Mouse (Mus musculus) hindbrain, embryonic 16.5 days (tissue): ENCODE results near the gene Cmip. TPM values are rescaled to one million over a fixed set of nuclear protein-coding genes. Genes with fewer than 3 reads are reported as not detected.

Source experiments
- ATAC-seq: fragments of 200-750 bp; cut with Nextera tagmentation; 2 replicates; pipeline ENCODE4 v1.8.0; 2017; ENCODE audit warnings: moderate TSS enrichment, moderate library complexity
- H3K27ac ChIP-seq: fragments of 300-500 bp; sonication (generic); 2 replicates; pipeline ENCODE4 v1.5.1; 2014; ENCODE audit warnings: low read depth, mild to moderate bottlenecking, control low read depth, low read length, moderate library complexity
- H3K27me3 ChIP-seq: fragments of 300-500 bp; sonication (generic); replicated peaks from 2 replicates; pipeline ENCODE4 v1.6.1; 2014; ENCODE audit warnings: low read length; ENCODE audit not compliant: control insufficient read depth, insufficient read depth
- H3K36me3 ChIP-seq: fragments of 300-500 bp; sonication (generic); 2 replicates; pipeline ENCODE4 v1.6.1; 2014; ENCODE audit warnings: mild to moderate bottlenecking, low read length, moderate library complexity, mixed read lengths; ENCODE audit not compliant: control insufficient read depth, insufficient read depth
- H3K4me1 ChIP-seq: fragments of 300-500 bp; sonication (generic); 2 replicates; pipeline ENCODE4 v1.6.1; 2014; ENCODE audit warnings: low read depth, low read length; ENCODE audit not compliant: control insufficient read depth, insufficient read depth
- H3K4me2 ChIP-seq: fragments of 300-500 bp; sonication (generic); 2 replicates; pipeline ENCODE4 v1.6.1; 2014; ENCODE audit warnings: mild to moderate bottlenecking, low read length, control low read depth, moderate library complexity
- H3K4me3 ChIP-seq: fragments of 300-500 bp; sonication (generic); 2 replicates; pipeline ENCODE4 v1.5.1; 2014; ENCODE audit warnings: mild to moderate bottlenecking, low read length, control low read depth, moderate library complexity
- H3K9ac ChIP-seq: fragments of 300-500 bp; sonication (generic); 2 replicates; pipeline ENCODE4 v1.6.1; 2014; ENCODE audit warnings: low read depth, mild to moderate bottlenecking, control low read depth, low read length, moderate library complexity
- H3K9me3 ChIP-seq: fragments of 300-500 bp; sonication (generic); 2 replicates; pipeline ENCODE4 v1.6.1; 2014; ENCODE audit warnings: mild to moderate bottlenecking, low read length, moderate library complexity; ENCODE audit not compliant: control insufficient read depth
- WGBS: fragments of 180-500 bp; shearing (Covaris S2); extraction: QIAGEN DNeasy Blood & Tissue Kit; methylation state at CpG from one replicate; pipeline ENCODE4 v1.1.7; 2014; 5-methylcytosine and 5-hydroxymethylcytosine counted together
- polyA plus RNA-seq: library from polyadenylated mRNA; unstranded; fragments of >200 nt; fragmentation: Nextera tagmentation; extraction: Ambion mirVana; gene quantifications from 2 replicates; pipeline ENCODE4 v1.2.1, GENCODE M21; 2015

The Cmip gene
- polyA plus RNA-seq, 1 experiment from 2014 or later: 143 TPM

DNA sequence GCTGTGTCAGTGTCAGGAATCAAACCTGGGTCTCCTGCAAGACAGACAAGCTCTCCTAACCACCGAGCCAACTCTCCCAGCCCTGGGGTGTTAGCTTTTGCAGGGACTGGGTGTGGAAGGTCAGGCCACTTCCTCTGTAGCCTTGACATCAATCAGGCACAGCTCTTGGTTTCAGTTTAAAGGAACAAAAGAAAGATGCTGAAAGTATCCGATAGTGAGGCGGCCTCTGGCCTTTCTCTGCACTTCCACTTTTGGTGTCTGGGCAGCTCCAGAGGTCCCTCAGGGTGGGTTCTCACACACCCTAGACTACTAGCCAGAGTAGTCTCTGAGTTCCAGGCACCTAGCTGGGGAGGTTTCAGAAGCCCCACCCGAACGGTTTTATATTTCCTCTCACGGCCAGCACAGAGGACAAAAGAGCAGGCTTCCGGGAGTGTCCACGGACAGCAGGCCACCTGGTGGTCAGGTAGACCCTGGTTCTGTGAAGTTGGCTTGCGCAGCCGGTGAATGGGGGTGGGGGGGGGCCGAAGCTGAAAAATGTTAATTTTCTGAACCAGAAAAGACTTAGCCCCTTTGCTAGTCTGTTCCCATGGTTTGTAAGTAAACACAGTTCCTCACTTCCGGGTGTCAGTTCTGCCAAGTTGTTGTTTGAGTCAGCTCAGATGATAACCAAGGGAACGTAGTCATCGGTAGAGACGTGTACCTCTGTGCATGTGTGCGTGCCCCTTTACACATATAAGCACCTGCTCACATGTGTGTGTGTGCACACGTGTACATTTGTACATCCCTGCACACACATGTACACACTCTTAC is 25.5 kb downstream of the Cmip start:
- H3K27ac ChIP-seq: no peak overlapping the region
- H3K4me3 ChIP-seq: no peak overlapping the region
- no peaks in the 10 kb centered on the region for H3K27me3 ChIP-seq
- no peaks in the 10 kb centered on the region for H3K36me3 ChIP-seq
- H3K9me3 ChIP-seq: no peaks in the 10 kb centered on the region
- 63% methylated on average over 17 of the region's 17 CpGs for WGBS
- no peak for ATAC-seq
- H3K9ac ChIP-seq: 0 out of 2 replicates have a peak overlapping the region, but pooled peaks have one; percentile 24
- H3K4me2 ChIP-seq: 0 out of 2 replicates have a peak overlapping the region, but pooled peaks have one; percentile 16
- H3K4me1 ChIP-seq: peaks cover 34% of the 10 kb centered on the region

GRCm38 (mm10) chr8:117284768-117285484 is 28.1 kb downstream of the Cmip start:
- H3K4me2 ChIP-seq: no peak overlapping the region
- no peak overlapping the region for H3K27ac ChIP-seq
- no peaks in the 10 kb centered on the region for H3K27me3 ChIP-seq
- H3K9me3 ChIP-seq: no peaks in the 10 kb centered on the region
- ATAC-seq: no peak
- no peaks in the 10 kb centered on the region for H3K36me3 ChIP-seq
- H3K4me3 ChIP-seq: no peak overlapping the region
- WGBS: 87% methylated on average over 9 of the region's 9 CpGs
- H3K4me1 ChIP-seq: peaks cover 14% of the 10 kb centered on the region
- H3K9ac ChIP-seq: no peak overlapping the region

DNA sequence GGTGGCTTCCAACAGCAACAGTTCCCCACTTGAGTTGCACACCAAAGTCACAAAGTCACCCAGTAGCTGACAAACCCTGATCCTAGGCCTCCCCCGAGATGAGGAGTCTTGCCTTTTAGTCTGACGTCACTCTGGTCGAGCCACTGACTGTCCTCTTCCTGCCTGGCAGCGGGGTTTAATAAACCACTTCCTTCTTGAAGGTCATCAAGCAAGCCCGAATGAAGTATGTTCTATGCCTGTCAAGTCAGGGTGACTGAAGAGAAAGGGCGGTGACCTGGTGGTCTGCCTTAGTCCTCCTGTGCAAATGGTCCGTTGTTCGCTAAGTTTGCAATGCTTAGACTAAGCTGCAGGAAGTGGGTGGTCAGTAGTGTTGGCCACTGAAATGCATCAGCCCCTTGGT is 31.1 kb downstream of the Cmip start:
- Histone ChIP-seq H3K9me3 (no peaks in the 10 kb centered on the region), H3K4me2 (no peak overlapping the region), H3K27me3 (no peaks in the 10 kb centered on the region), H3K27ac (no peak overlapping the region), H3K4me1 (peaks cover 27% of the 10 kb centered on the region), H3K9ac (no peak overlapping the region), H3K4me3 (no peak overlapping the region), H3K36me3 (no peaks in the 10 kb centered on the region)
- 78% methylated on average over 8 of the region's 8 CpGs for WGBS
- ATAC-seq: no peak

GRCm38 (mm10) chr8:117289016-117289415 is 32.2 kb downstream of the Cmip start:
- no peaks in the 10 kb centered on the region for H3K9me3 ChIP-seq
- 80% methylated on average over 9 of the region's 9 CpGs for WGBS
- H3K4me3 ChIP-seq: no peak overlapping the region
- no peak overlapping the region for H3K27ac ChIP-seq
- no peaks in the 10 kb centered on the region for H3K36me3 ChIP-seq
- H3K9ac ChIP-seq: no peak overlapping the region
- no peaks in the 10 kb centered on the region for H3K27me3 ChIP-seq
- no peak for ATAC-seq
- H3K4me2 ChIP-seq: no peak overlapping the region
- peaks cover 36% of the 10 kb centered on the region for H3K4me1 ChIP-seq

DNA sequence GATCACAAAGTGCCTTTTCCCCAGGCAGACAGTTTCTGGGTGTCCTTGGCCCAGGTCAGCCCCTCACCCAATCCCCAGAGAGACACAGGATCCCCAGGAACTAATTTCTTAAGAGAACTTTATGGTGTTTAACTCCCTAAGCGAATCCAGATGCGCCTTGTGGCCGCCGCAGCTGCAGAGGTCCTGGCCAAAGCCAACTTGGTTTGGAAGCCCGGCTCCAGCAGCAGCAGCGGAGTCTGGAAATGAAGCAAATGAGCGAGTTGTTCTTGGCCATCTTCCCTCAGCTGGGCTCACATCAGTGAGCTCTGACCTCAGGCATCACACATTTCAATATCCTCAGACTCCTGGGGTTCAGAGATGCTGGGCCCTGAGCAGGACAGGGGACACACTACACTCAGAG is 33.6 kb downstream of the Cmip start:
- Histone ChIP-seq H3K36me3 (no peaks in the 10 kb centered on the region), H3K4me3 (no peak overlapping the region), H3K9me3 (no peaks in the 10 kb centered on the region), H3K9ac (no peak overlapping the region), H3K4me1 (peaks cover 48% of the 10 kb centered on the region), H3K27me3 (no peaks in the 10 kb centered on the region), H3K27ac (no peak overlapping the region), H3K4me2 (no peak overlapping the region)
- WGBS: 76% methylated on average over 7 of the region's 7 CpGs
- ATAC-seq: no peak

- WGBS: 26% methylated on average over 8 of the region's 8 CpGs
- Histone ChIP-seq H3K9ac (no peak overlapping the region), H3K4me1 (peaks cover 48% of the 10 kb centered on the region), H3K4me3 (no peak overlapping the region), H3K36me3 (no peaks in the 10 kb centered on the region), H3K9me3 (no peaks in the 10 kb centered on the region), H3K27ac (no peak overlapping the region), H3K4me2 (no peak overlapping the region), H3K27me3 (no peaks in the 10 kb centered on the region)
- no peak for ATAC-seq
These were observed 35.4 kb downstream of the Cmip start for GRCm38 (mm10) chr8:117292262-117292661.

GRCm38 (mm10) chr8:117294812-117295211 is 37.9 kb downstream of the Cmip start:
- no peaks in the 10 kb centered on the region for H3K27me3 ChIP-seq
- 76% methylated on average over 10 of the region's 10 CpGs for WGBS
- H3K9ac ChIP-seq: no peak overlapping the region
- H3K36me3 ChIP-seq: no peaks in the 10 kb centered on the region
- H3K27ac ChIP-seq: no peak overlapping the region
- no peak for ATAC-seq
- no peaks in the 10 kb centered on the region for H3K9me3 ChIP-seq
- no peak overlapping the region for H3K4me2 ChIP-seq
- H3K4me3 ChIP-seq: no peak overlapping the region
- peaks cover 62% of the 10 kb centered on the region for H3K4me1 ChIP-seq

DNA sequence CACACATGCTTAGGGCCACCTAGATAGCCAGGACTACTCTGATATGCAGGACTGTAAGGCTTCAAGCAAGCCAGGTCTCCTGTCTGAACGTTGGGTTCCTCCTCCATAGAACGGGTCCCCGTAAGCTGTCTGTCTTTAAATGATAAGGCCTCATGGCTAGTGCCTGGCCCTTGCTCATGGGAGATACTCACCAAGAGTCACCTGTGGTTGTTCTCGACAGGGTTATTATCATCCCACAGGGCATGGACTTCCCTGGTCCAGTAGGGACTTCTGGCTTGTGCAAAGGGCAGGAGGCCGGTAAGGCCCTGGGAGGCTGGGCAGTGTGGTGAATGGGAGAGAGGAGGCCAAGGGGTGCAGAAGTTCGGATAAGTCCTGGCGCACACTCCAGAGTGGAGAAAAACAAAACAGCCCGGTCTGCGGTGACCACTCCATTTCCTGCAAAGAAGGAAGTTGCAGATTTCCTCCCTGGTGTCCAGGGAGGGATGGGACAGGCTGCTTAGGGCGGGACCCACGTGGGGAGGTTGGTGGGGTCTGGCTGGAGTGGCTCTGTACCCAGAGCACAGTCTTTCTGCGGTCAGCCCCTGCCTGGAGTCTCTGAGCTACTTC is 41.2 kb downstream of the Cmip start:
- no peak overlapping the region for H3K4me2 ChIP-seq
- no peak overlapping the region for H3K27ac ChIP-seq
- no peaks in the 10 kb centered on the region for H3K27me3 ChIP-seq
- ATAC-seq: no peak
- H3K36me3 ChIP-seq: no peaks in the 10 kb centered on the region
- H3K4me1 ChIP-seq: peaks cover 50% of the 10 kb centered on the region
- 77% methylated on average over 12 of the region's 12 CpGs for WGBS
- no peaks in the 10 kb centered on the region for H3K9me3 ChIP-seq
- H3K9ac ChIP-seq: no peak overlapping the region
- H3K4me3 ChIP-seq: no peak overlapping the region

- Histone ChIP-seq H3K36me3 (no peaks in the 10 kb centered on the region), H3K4me1 (peaks cover 50% of the 10 kb centered on the region), H3K4me3 (no peak overlapping the region), H3K9ac (no peak overlapping the region), H3K4me2 (no peak overlapping the region), H3K27me3 (no peaks in the 10 kb centered on the region), H3K9me3 (no peaks in the 10 kb centered on the region), H3K27ac (no peak overlapping the region)
- 89% methylated on average over 10 of the region's 10 CpGs for WGBS
- no peak for ATAC-seq
These were observed 42.3 kb downstream of the Cmip start for GRCm38 (mm10) chr8:117299204-117299603.
